Mouse (Mus musculus): ENCODE results near the gene Col26a1.

GRCm38 (mm10) chr5:136843930-136844329 is 39.1 kb downstream of the Col26a1 start:
- TF ChIP-seq CTCF (IDR thresholded peaks at IDR 0.05; ENCODE audit: extremely low read depth, insufficient read length, insufficient replicate concordance, low read depth, low read length) (no peak), POLR2A (IDR thresholded peaks at IDR 0.05; ENCODE audit: low read depth, low read length) (no peak)

All from small intestine, adult 2 months (tissue).